Mouse (Mus musculus) embryo, embryonic 9.5 days (tissue): ENCODE measurements at regions not wholly inside any gene's neighbourhood (a gene's known extent, or its start where the extent isn't known, plus 50 kb on each side); places are given as distances from the start of the nearest gene placed in this dataset.
A peak's percentile ranks its signal among the peaks of the same experiment; 100 is the strongest.

ENCODE experiments used
- DNase-seq: peaks from one replicate; pipeline ENCODE4 v3.0.0-alpha.2; 2017; ENCODE audit errors: extremely low spot score

- DNase-seq = no peak
These were observed 66.2 kb downstream of the Car2 start for GRCm38 (mm10) chr3:14952169-14952729.

GRCm38 (mm10) chr3:14952951-14953350 is 66.9 kb downstream of the Car2 start:
- DNase-seq = no peak

- no peak for DNase-seq
These were observed 71.4 kb downstream of the Car2 start for GRCm38 (mm10) chr3:14957481-14957880.

GRCm38 (mm10) chr3:14958277-14958676 is 72.2 kb downstream of the Car2 start:
- DNase-seq = no peak

- peak; percentile 32 for DNase-seq
These were observed 73.5 kb downstream of the Car2 start for GRCm38 (mm10) chr3:14959586-14959985.

- DNase-seq = no peak
These were observed 78.7 kb downstream of the Car2 start for GRCm38 (mm10) chr3:14964795-14965194.

GRCm38 (mm10) chr3:14965438-14966044 is 79.5 kb downstream of the Car2 start:
- DNase-seq = no peak

- no peak for DNase-seq
These were observed 81.2 kb downstream of the Car2 start for GRCm38 (mm10) chr3:14967235-14967634.

GRCm38 (mm10) chr3:14968345-14968744 is 82.3 kb downstream of the Car2 start:
- no peak for DNase-seq

- DNase-seq = no peak
These were observed 83.6 kb downstream of the Car2 start for GRCm38 (mm10) chr3:14969698-14970097.

- DNase-seq = no peak
These were observed 85.6 kb downstream of the Car2 start for GRCm38 (mm10) chr3:14971647-14972046.

GRCm38 (mm10) chr3:14974758-14975157 is 88.7 kb downstream of the Car2 start:
- DNase-seq = no peak

GRCm38 (mm10) chr3:14975203-14975602 is 89.1 kb downstream of the Car2 start:
- no peak for DNase-seq

- DNase-seq = no peak
These were observed 93.1 kb downstream of the Car2 start for GRCm38 (mm10) chr3:14979116-14979613.

GRCm38 (mm10) chr3:14989635-14990034 is 103.6 kb downstream of the Car2 start:
- DNase-seq = no peak

GRCm38 (mm10) chr3:14993936-14994335 is 107.9 kb downstream of the Car2 start:
- DNase-seq = no peak

- DNase-seq = no peak
These were observed 111.2 kb downstream of the Car2 start for GRCm38 (mm10) chr3:14997241-14997640.

GRCm38 (mm10) chr3:14998521-14998920 is 112.4 kb downstream of the Car2 start:
- no peak for DNase-seq

GRCm38 (mm10) chr3:14999411-14999810 is 113.3 kb downstream of the Car2 start:
- no peak for DNase-seq

- no peak for DNase-seq
These were observed 113.8 kb downstream of the Car2 start for GRCm38 (mm10) chr3:14999914-15000313.

- DNase-seq = peak; percentile 21
These were observed 114.6 kb downstream of the Car2 start for GRCm38 (mm10) chr3:15000657-15001056.

GRCm38 (mm10) chr3:15007821-15008220 is 121.7 kb downstream of the Car2 start:
- no peak for DNase-seq

GRCm38 (mm10) chr3:15008501-15008900 is 122.4 kb downstream of the Car2 start:
- DNase-seq = no peak

- no peak for DNase-seq
These were observed 123.7 kb downstream of the Car2 start for GRCm38 (mm10) chr3:15009747-15010146.
